Mouse (Mus musculus) MEL (cell line): ENCODE data around the gene Syce3. TPM values are rescaled to one million over a fixed set of nuclear protein-coding genes. Genes with fewer than 3 reads are reported as not detected.

Experiments used
- DNase-seq: peaks from one replicate; pipeline ENCODE4 v3.0.0; 2011; ENCODE audit warnings: low read depth, low spot score
- H3K27ac ChIP-seq: 2 replicates; pipeline ENCODE4 v1.5.1; 2012; ENCODE audit warnings: low read depth, mild to moderate bottlenecking, control low read depth, low read length, moderate library complexity; ENCODE audit not compliant: control insufficient read depth
- H3K27me3 ChIP-seq, 2 experiments: fragments of 150-350 bp in 1 of 2; sonication (generic) in 1 of 2; 2 replicates each; pipeline ENCODE4 v1.6.1; 2012; ENCODE audit warnings: low read length in 2 of 2, mild to moderate bottlenecking in 2 of 2, improper control_type of control experiment in 1 of 2, moderate library complexity in 1 of 2; ENCODE audit not compliant: insufficient read depth in 2 of 2, control insufficient read depth in 1 of 2
- H3K36me3 ChIP-seq, 2 experiments: 2 replicates each; pipeline ENCODE4 v1.6.1; 2012 to 2014; ENCODE audit warnings: low read length in 2 of 2, improper control_type of control experiment in 1 of 2, inconsistent platforms in 1 of 2, mild to moderate bottlenecking in 1 of 2; ENCODE audit not compliant: insufficient read depth in 2 of 2, control insufficient read depth in 1 of 2
- H3K4me1 ChIP-seq, 2 experiments: fragments of 150-350 bp in 1 of 2; sonication (generic) in 1 of 2; 2 replicates each; pipeline ENCODE4 v1.6.1; 2012; ENCODE audit warnings: low read length in 2 of 2, improper control_type of control experiment in 1 of 2, mild to moderate bottlenecking in 1 of 2; ENCODE audit not compliant: insufficient read depth in 2 of 2, control insufficient read depth in 1 of 2
- H3K4me3 ChIP-seq, 2 experiments: fragments of 150-350 bp in 1 of 2; sonication (generic) in 1 of 2; 2 replicates each; pipeline ENCODE4 v1.5.1; 2012; ENCODE audit warnings: low read depth in 2 of 2, low read length in 2 of 2, mild to moderate bottlenecking in 2 of 2, moderate library complexity in 2 of 2, control low read depth in 1 of 2, improper control_type of control experiment in 1 of 2; ENCODE audit not compliant: control insufficient read depth in 1 of 2, insufficient read depth in 1 of 2
- H3K79me2 ChIP-seq: 2 replicates; pipeline ENCODE4 v1.6.1; 2012; ENCODE audit warnings: mild to moderate bottlenecking, low read length, moderate library complexity; ENCODE audit not compliant: control insufficient read depth, poor library complexity, insufficient read depth
- H3K9ac ChIP-seq: 2 replicates; pipeline ENCODE4 v1.6.1; 2012; ENCODE audit warnings: low read depth, mild to moderate bottlenecking, control low read depth, low read length, moderate library complexity; ENCODE audit not compliant: control insufficient read depth, poor library complexity, severe bottlenecking
- H3K9me3 ChIP-seq: fragments of 150-350 bp; sonication (generic); replicated peaks from 2 replicates; pipeline ENCODE4 v1.6.1; 2012; ENCODE audit warnings: mild to moderate bottlenecking, low read length, improper control_type of control experiment, moderate library complexity; ENCODE audit not compliant: insufficient read depth
- CHD1 ChIP-seq: IDR thresholded peaks from 2 replicates; pipeline ENCODE4 v1.6.1; 2012; ENCODE audit warnings: low read depth, mild to moderate bottlenecking, inconsistent platforms, low read length, improper control_type of control experiment
- CHD2 ChIP-seq: IDR thresholded peaks from 2 replicates; pipeline ENCODE4 v1.6.1; 2011; ENCODE audit warnings: low read length, improper control_type of control experiment
- CTCF ChIP-seq, 3 experiments: IDR thresholded peaks in 2 of 3; conservative IDR thresholded peaks in 1 of 3; 2 replicates each; pipeline ENCODE4 v1.5.1; 2011 to 2012; ENCODE audit warnings: low read length in 3 of 3, low read depth in 2 of 3, mild to moderate bottlenecking in 2 of 3, improper control_type of control experiment in 1 of 3, inconsistent platforms in 1 of 3, mixed read lengths in 1 of 3, moderate library complexity in 1 of 3; ENCODE audit not compliant: control insufficient read depth in 1 of 3, insufficient read depth in 1 of 3, poor library complexity in 1 of 3, severe bottlenecking in 1 of 3
- E2F4 ChIP-seq: IDR thresholded peaks from 2 replicates; pipeline ENCODE4 v1.6.1; 2011; ENCODE audit warnings: low read depth, low read length, improper control_type of control experiment, borderline replicate concordance
- EP300 ChIP-seq, 2 experiments: IDR thresholded peaks; 2 replicates each; pipeline ENCODE4 v1.6.1; 2011; ENCODE audit warnings: improper control_type of control experiment in 2 of 2, low read length in 2 of 2, low read depth in 1 of 2, mild to moderate bottlenecking in 1 of 2
- GABPA ChIP-seq: IDR thresholded peaks from 2 replicates; pipeline ENCODE4 v1.6.1; 2012; ENCODE audit warnings: low read depth, mild to moderate bottlenecking, inconsistent platforms, low read length, improper control_type of control experiment, moderate library complexity
- HCFC1 ChIP-seq: IDR thresholded peaks from 2 replicates; pipeline ENCODE4 v1.6.1; 2012; ENCODE audit warnings: low read depth, mild to moderate bottlenecking, inconsistent platforms, low read length, improper control_type of control experiment, moderate library complexity
- MAZ ChIP-seq: IDR thresholded peaks from 2 replicates; pipeline ENCODE4 v1.6.1; 2012; ENCODE audit warnings: low read depth, mild to moderate bottlenecking, inconsistent platforms, low read length, improper control_type of control experiment
- MEF2A ChIP-seq: IDR thresholded peaks from 2 replicates; pipeline ENCODE4 v1.6.1; 2014; ENCODE audit warnings: low read depth, mild to moderate bottlenecking, inconsistent platforms, low read length, improper control_type of control experiment; ENCODE audit not compliant: poor library complexity, insufficient replicate concordance, severe bottlenecking; ENCODE audit errors: extremely low read depth
- MYB ChIP-seq: IDR thresholded peaks from 2 replicates; pipeline ENCODE4 v1.6.1; 2011; ENCODE audit warnings: mild to moderate bottlenecking, low read depth, low read length, improper control_type of control experiment
- MYC ChIP-seq: IDR thresholded peaks from 2 replicates; pipeline ENCODE4 v1.6.1; 2011; ENCODE audit warnings: low read depth, mild to moderate bottlenecking, low read length, improper control_type of control experiment, moderate library complexity
- NELFE ChIP-seq: IDR thresholded peaks from 2 replicates; pipeline ENCODE4 v1.6.1; 2011; ENCODE audit warnings: low read depth, low read length, improper control_type of control experiment
- NRF1 ChIP-seq: IDR thresholded peaks from 2 replicates; pipeline ENCODE4 v1.6.1; 2014; ENCODE audit warnings: low read depth, mild to moderate bottlenecking, inconsistent platforms, low read length, improper control_type of control experiment, moderate library complexity; ENCODE audit not compliant: poor library complexity, insufficient read depth, severe bottlenecking
- POLR2AphosphoS2 ChIP-seq: IDR thresholded peaks from 2 replicates; pipeline ENCODE4 v1.6.1; 2011; ENCODE audit warnings: low read length, improper control_type of control experiment
- RAD21 ChIP-seq: IDR thresholded peaks from 2 replicates; pipeline ENCODE4 v1.6.1; 2011; ENCODE audit warnings: mild to moderate bottlenecking, low read depth, low read length, improper control_type of control experiment
- RCOR1 ChIP-seq: IDR thresholded peaks from 2 replicates; pipeline ENCODE4 v1.6.1; 2012; ENCODE audit warnings: low read depth, mild to moderate bottlenecking, inconsistent platforms, low read length, improper control_type of control experiment
- TAL1 ChIP-seq: IDR thresholded peaks from 2 replicates; pipeline ENCODE4 v1.6.1; 2012; ENCODE audit warnings: mild to moderate bottlenecking, inconsistent platforms, low read length, moderate library complexity, mixed read lengths
- USF2 ChIP-seq, 2 experiments: IDR thresholded peaks; 2 replicates each; pipeline ENCODE4 v1.6.1; 2011 to 2012; ENCODE audit warnings: improper control_type of control experiment in 2 of 2, low read length in 2 of 2, borderline replicate concordance in 1 of 2, inconsistent platforms in 1 of 2, low read depth in 1 of 2, mild to moderate bottlenecking in 1 of 2; ENCODE audit not compliant: insufficient read depth in 1 of 2
- ZC3H11A ChIP-seq: IDR thresholded peaks from 2 replicates; pipeline ENCODE4 v1.6.1; 2012; ENCODE audit warnings: low read depth, mild to moderate bottlenecking, inconsistent platforms, low read length, improper control_type of control experiment
- ZKSCAN1 ChIP-seq: IDR thresholded peaks from 2 replicates; pipeline ENCODE4 v1.6.1; 2012; ENCODE audit warnings: low read depth, mild to moderate bottlenecking, inconsistent platforms, low read length, improper control_type of control experiment, moderate library complexity
- ZNF384 ChIP-seq: IDR thresholded peaks from 2 replicates; pipeline ENCODE4 v1.6.1; 2012; ENCODE audit warnings: low read depth, mild to moderate bottlenecking, inconsistent platforms, low read length, improper control_type of control experiment
- polyA plus RNA-seq, 2 experiments: library from polyadenylated mRNA; stranded (reverse) in 1 of 2; unstranded in 1 of 2; fragments of >175 nt in 1 of 2; fragments of >200 nt in 1 of 2; gene quantifications; 2 replicates each; pipeline versions ENCODE4 v1.2.1 to v1.2.4; 2012; ENCODE audit warnings: low replicate concordance in 2 of 2, low read depth in 1 of 2; ENCODE audit not compliant: insufficient read length in 2 of 2, insufficient read depth in 1 of 2, missing spikeins in 1 of 2
- total RNA-seq: library from RNA; depleted of rRNA; stranded (reverse); fragments of 300-350 nt; gene quantifications from 2 replicates; pipeline ENCODE4 v1.2.3, GENCODE M21; 2012

The Syce3 gene
- total and polyA plus RNA-seq, 3 experiments, result 1.4 to 1.5 TPM; not detected in 1

- Histone ChIP-seq H3K9ac (no peak overlapping the region), H3K27ac (no peak overlapping the region), H3K4me3 (no peak overlapping the region), H3K36me3 (no peaks in the 10 kb centered on the region), H3K9me3 (no peaks in the 10 kb centered on the region), H3K79me2 (no peaks in the 10 kb centered on the region), H3K4me1 (no peaks in the 10 kb centered on the region), H3K27me3 (peaks cover 5% of the 10 kb centered on the region in 2 experiments; a peak in 2 of 4 replicates)
- no peak for TF ChIP-seq ZKSCAN1
- TF ChIP-seq POLR2AphosphoS2, result no peak
- TF ChIP-seq TAL1, result no peak
- TF ChIP-seq CHD2, result no peak
- TF ChIP-seq MEF2A, result no peak
- no peak for TF ChIP-seq CTCF (IDR thresholded peaks at IDR 0.05 in 2 of 3, conservative IDR thresholded peaks at IDR 0.05 in 1 of 3; ENCODE audit: control insufficient read depth in 1 of 3, insufficient read depth in 1 of 3, low read depth in 2 of 3, low read length in 3 of 3, poor library complexity in 1 of 3, severe bottlenecking in 1 of 3)
- no peak for TF ChIP-seq CHD1
- TF ChIP-seq USF2 (IDR thresholded peaks at IDR 0.05; ENCODE audit: borderline replicate concordance in 1 of 2, insufficient read depth in 1 of 2, low read depth in 1 of 2, low read length in 2 of 2), result no peak
- TF ChIP-seq NELFE, result no peak
- TF ChIP-seq MYC, result no peak
- no peak for TF ChIP-seq MYB
- no peak for TF ChIP-seq ZNF384
- no peak for DNase-seq
Observed at GRCm38 (mm10) chr15:89390081-89390480, 20.2 kb downstream of the Syce3 start.

GRCm38 (mm10) chr15:89387127-89387526, 23.2 kb downstream of the Syce3 start:
- Histone ChIP-seq H3K27me3 (peaks cover 0 to 5% of the 10 kb centered on the region in 2 experiments; a peak in 1 of 4 replicates), H3K4me1 (no peaks in the 10 kb centered on the region), H3K9me3 (no peaks in the 10 kb centered on the region), H3K9ac (no peak overlapping the region), H3K36me3 (no peaks in the 10 kb centered on the region), H3K4me3 (no peak overlapping the region), H3K27ac (no peak overlapping the region), H3K79me2 (no peaks in the 10 kb centered on the region)
- TF ChIP-seq GABPA, result no peak
- DNase-seq, result no peak

- H3K9me3 ChIP-seq, result no peaks in the 10 kb centered on the region
- no peak within 1 kb of the TSS for H3K9ac ChIP-seq
- H3K79me2 ChIP-seq, result no peaks in the 10 kb centered on the region
- 0 out of 4 replicates have a peak, but pooled peaks cover 0 to 3% of the 10 kb centered on the region in 2 experiments for H3K4me1 ChIP-seq
- no peaks in the 10 kb centered on the region for H3K27me3 ChIP-seq
- peaks cover 0 to 5% of the 10 kb centered on the region in 2 experiments; a peak in 2 of 4 replicates for H3K36me3 ChIP-seq
- H3K27ac ChIP-seq, result no peak within 1 kb of the TSS
- no peak for TF ChIP-seq MAZ
- TF ChIP-seq CTCF (IDR thresholded peaks at IDR 0.05 in 2 of 3, conservative IDR thresholded peaks at IDR 0.05 in 1 of 3; ENCODE audit: control insufficient read depth in 1 of 3, insufficient read depth in 1 of 3, low read depth in 2 of 3, low read length in 3 of 3, poor library complexity in 1 of 3, severe bottlenecking in 1 of 3), result no peak
- TF ChIP-seq ZC3H11A, result no peak
- no peak for TF ChIP-seq RCOR1
- TF ChIP-seq E2F4, result no peak
- no peak for TF ChIP-seq HCFC1
- no peak for TF ChIP-seq NELFE
- TF ChIP-seq EP300 (IDR thresholded peaks at IDR 0.05; ENCODE audit: low read depth in 1 of 2, low read length in 2 of 2), result no peak
- no peak for TF ChIP-seq RAD21
- TF ChIP-seq MYC, result no peak
- no peak for TF ChIP-seq ZKSCAN1
- TF ChIP-seq NRF1, result no peak
- no peak within 1 kb of the TSS for H3K4me3 ChIP-seq
- no peak for DNase-seq
Observed at GRCm38 (mm10) chr15:89384617-89385016, 25.7 kb downstream of the Syce3 start, which contains the start of gene Klhdc7b. Gene Klhdc7b, plus strand, starts transcription at chr15:89384917.
